Mouse (Mus musculus): Measurements from ENCODE around the gene Hs3st3a1.

Gene Hs3st3a1

DNA sequence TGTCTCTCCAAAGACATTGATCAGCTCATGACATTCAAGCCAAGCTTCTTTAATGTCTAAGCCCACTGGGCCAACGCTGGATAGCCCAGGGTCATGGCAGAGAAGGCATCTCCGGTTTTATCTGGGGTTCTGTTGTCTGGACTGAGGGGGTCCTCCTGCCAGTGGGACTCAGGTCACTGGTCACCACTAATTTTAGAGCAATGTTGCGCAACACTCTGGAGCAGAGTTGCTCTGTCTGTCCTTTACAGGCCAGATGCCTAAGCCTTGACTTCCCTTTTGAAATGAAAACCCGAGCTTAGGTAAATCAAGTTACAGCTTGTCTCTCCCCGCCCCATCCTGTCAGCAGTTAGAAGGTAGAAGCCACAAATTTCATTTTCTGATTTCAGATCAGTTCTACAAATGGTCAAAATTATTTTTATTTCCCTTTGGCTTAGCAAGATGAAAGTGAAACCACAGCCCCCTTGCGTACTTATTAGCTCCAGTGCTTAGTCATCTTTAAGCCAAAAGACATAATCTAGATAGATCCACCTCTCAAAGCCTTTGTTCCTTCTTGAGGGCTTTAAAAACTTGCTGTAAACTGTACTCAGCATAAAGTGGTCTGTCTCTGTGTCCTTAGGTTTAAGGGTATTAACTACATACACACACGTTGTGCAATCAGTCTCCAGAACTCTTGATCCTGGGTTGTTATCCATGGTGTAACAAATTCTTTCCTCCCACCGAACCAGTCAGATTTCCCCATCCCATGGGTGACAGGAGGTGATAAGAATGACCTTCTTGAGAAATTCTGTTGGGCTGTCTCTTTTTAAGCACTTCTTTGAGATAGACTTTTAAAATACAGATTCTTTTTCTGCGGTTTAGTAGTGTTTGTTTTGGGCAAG lies 81.8 kb downstream of the Hs3st3a1 start:
- peaks cover 20% of the 10 kb centered on the region for H3K27me3 ChIP-seq (ENCODE audit: insufficient read depth, low read length)
- no peaks in the 10 kb centered on the region for H3K36me3 ChIP-seq (ENCODE audit: insufficient read depth, low read length)
- no peak for TF ChIP-seq NANOG (IDR thresholded peaks at IDR 0.05; ENCODE audit: borderline replicate concordance, low read length)
- TF ChIP-seq CTCF (conservative IDR thresholded peaks at IDR 0.05; ENCODE audit: low read length), result no peak
- no peak for TF ChIP-seq POU5F1 (IDR thresholded peaks at IDR 0.05; ENCODE audit: borderline replicate concordance, low read length)
- no peaks in the 10 kb centered on the region for H3K4me1 ChIP-seq (replicated peaks; ENCODE audit: low read depth, low read length)
- H3K4me3 ChIP-seq (replicated peaks; ENCODE audit: low read length), result no peak overlapping the region
- peaks cover 8% of the 10 kb centered on the region for H3K9me3 ChIP-seq (ENCODE audit: low read length)

DNA sequence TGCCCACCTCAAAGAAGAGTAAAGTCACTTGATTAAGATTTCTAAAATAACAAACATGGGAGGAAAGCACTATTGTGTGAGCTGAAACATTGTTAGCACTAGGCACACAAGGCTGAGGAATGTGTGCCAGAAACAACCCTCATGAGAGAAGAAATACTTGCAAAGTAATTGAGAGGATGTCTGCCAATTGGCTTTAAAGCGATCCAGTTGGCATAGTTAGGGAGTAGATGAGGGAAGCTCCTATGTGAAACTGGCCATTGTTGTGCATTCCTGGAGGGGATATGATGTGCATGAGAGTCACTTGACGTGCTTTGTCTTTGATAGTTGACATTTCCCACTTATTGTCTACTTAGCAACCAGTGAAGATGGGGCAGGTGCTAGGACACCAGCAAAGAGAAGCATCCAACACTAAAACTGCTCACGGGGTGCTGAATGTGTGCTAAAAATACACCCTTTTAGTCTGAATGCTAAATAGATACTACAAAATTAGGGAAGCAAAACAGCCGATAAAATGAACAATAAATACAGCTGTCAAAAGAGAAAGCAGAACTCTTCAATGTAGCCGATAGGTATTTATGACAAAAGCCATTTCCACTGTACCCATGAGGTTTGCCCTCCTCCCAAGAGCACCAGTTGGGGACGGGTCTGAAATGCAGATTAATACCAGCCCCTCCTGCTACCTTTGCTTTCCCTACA lies 83.2 kb downstream of the Hs3st3a1 start:
- H3K9me3 ChIP-seq (ENCODE audit: low read length), result peaks cover 8% of the 10 kb centered on the region
- peaks cover 20% of the 10 kb centered on the region for H3K27me3 ChIP-seq (ENCODE audit: insufficient read depth, low read length)
- no peaks in the 10 kb centered on the region for H3K36me3 ChIP-seq (ENCODE audit: insufficient read depth, low read length)
- no peaks in the 10 kb centered on the region for H3K4me1 ChIP-seq (replicated peaks; ENCODE audit: low read depth, low read length)
- no peak overlapping the region for H3K4me3 ChIP-seq (replicated peaks; ENCODE audit: low read length)
- TF ChIP-seq POU5F1 (IDR thresholded peaks at IDR 0.05; ENCODE audit: borderline replicate concordance, low read length) (no peak), NANOG (IDR thresholded peaks at IDR 0.05; ENCODE audit: borderline replicate concordance, low read length) (no peak), CTCF (conservative IDR thresholded peaks at IDR 0.05; ENCODE audit: low read length) (no peak)

DNA sequence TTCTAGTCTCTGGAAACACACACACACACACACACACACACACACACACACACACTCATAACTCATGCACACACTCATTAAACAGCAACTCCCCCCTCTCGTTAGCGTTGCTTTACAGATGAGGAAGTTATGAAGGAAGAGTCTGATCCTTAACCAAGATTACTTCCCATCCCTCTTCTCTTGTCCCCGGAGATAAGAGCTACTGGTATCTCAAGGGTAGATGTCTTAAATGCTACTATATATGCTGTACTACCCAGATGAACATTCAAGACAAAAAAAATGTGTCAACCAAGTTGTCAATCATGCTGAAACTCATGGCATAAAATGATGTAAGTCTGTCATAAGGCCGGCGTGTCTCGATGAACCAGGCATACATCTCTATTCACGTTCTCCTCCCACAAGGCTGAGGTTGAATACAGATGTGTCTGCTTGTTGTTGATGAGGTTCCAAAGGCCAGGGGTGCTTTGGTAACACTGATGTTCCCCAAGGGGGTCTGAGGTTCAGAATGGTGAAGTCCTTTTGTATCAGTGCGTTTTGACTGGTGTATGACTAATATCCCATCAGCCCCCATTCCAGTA lies 89.0 kb downstream of the Hs3st3a1 start:
- peaks cover 8% of the 10 kb centered on the region for H3K9me3 ChIP-seq (ENCODE audit: low read length)

DNA sequence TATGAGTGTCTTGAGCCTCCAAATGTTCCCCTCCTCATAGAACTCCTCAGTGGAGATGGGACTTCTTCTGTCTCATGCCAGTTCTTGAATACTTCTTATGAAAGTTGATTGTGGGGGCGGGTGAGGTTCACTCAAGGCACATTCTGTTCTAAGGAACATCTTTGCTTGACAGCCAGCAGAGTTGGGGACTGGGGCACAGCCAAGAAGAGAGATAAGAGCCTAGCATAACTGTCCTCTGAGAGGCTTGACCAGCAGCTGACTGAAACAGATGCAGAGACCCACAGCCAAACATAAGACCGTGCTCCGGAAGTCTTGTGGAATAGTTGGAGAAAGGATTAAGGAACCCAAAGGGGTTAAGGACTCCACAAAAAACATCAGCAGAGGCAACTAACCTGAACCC lies 102.1 kb downstream of the Hs3st3a1 start:
- no peak for TF ChIP-seq POU5F1 (IDR thresholded peaks at IDR 0.05; ENCODE audit: borderline replicate concordance, low read length)
- TF ChIP-seq CTCF (conservative IDR thresholded peaks at IDR 0.05; ENCODE audit: low read length), result no peak
- TF ChIP-seq NANOG (IDR thresholded peaks at IDR 0.05; ENCODE audit: borderline replicate concordance, low read length), result no peak
- no peaks in the 10 kb centered on the region for H3K4me1 ChIP-seq (replicated peaks; ENCODE audit: low read depth, low read length)
- H3K36me3 ChIP-seq (ENCODE audit: insufficient read depth, low read length), result no peaks in the 10 kb centered on the region
- no peaks in the 10 kb centered on the region; the same call in 1 of the 2 replicates for H3K9me3 ChIP-seq (ENCODE audit: low read length)
- no peak overlapping the region for H3K4me3 ChIP-seq (replicated peaks; ENCODE audit: low read length)
- H3K27me3 ChIP-seq (ENCODE audit: insufficient read depth, low read length), result no peaks in the 10 kb centered on the region

More for the DNA sequence above, 89.0 kb downstream of the Hs3st3a1 start:
- H3K36me3 ChIP-seq (ENCODE audit: insufficient read depth, low read length), result no peaks in the 10 kb centered on the region
- peaks cover 15% of the 10 kb centered on the region for H3K27me3 ChIP-seq (ENCODE audit: insufficient read depth, low read length)
- TF ChIP-seq NANOG (IDR thresholded peaks at IDR 0.05; ENCODE audit: borderline replicate concordance, low read length) (no peak), CTCF (conservative IDR thresholded peaks at IDR 0.05; ENCODE audit: low read length) (no peak), POU5F1 (IDR thresholded peaks at IDR 0.05; ENCODE audit: borderline replicate concordance, low read length) (no peak)
- no peak overlapping the region for H3K4me3 ChIP-seq (replicated peaks; ENCODE audit: low read length)
- no peaks in the 10 kb centered on the region for H3K4me1 ChIP-seq (replicated peaks; ENCODE audit: low read depth, low read length)

DNA sequence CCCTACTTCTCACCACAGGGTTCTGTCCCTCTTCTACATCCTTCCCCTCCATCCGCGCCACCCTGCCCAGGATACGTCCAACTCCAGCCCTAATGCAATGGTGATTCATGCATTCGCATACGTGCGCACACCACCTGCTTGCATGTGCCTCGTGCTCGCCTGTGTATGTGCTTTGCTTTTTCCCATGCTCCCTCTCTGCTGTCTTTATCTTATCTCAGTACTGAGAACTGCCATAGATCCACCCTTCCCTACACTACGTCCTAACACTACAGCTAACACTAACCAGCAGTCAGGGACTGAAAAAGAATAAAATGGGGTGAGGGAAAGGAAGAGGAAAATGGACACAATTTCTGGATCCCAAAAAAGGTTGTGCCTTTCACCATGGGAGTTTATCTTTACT lies 106.7 kb downstream of the Hs3st3a1 start:
- Histone ChIP-seq H3K4me1 (replicated peaks; ENCODE audit: low read depth, low read length) (no peaks in the 10 kb centered on the region), H3K36me3 (ENCODE audit: insufficient read depth, low read length) (no peaks in the 10 kb centered on the region), H3K27me3 (ENCODE audit: insufficient read depth, low read length) (no peaks in the 10 kb centered on the region), H3K4me3 (replicated peaks; ENCODE audit: low read length) (no peak overlapping the region), H3K9me3 (ENCODE audit: low read length) (no peaks in the 10 kb centered on the region; the same call in 1 of the 2 replicates)
- no peak for TF ChIP-seq NANOG (IDR thresholded peaks at IDR 0.05; ENCODE audit: borderline replicate concordance, low read length)
- TF ChIP-seq CTCF (conservative IDR thresholded peaks at IDR 0.05; ENCODE audit: low read length), result no peak
- TF ChIP-seq POU5F1 (IDR thresholded peaks at IDR 0.05; ENCODE audit: borderline replicate concordance, low read length), result no peak

- H3K4me1 ChIP-seq (replicated peaks; ENCODE audit: low read depth, low read length), result no peaks in the 10 kb centered on the region
- H3K9me3 ChIP-seq (ENCODE audit: low read length), result no peaks in the 10 kb centered on the region; the same call in 1 of the 2 replicates
- H3K36me3 ChIP-seq (ENCODE audit: insufficient read depth, low read length), result no peaks in the 10 kb centered on the region
- H3K27me3 ChIP-seq (ENCODE audit: insufficient read depth, low read length), result no peaks in the 10 kb centered on the region
- TF ChIP-seq CTCF (conservative IDR thresholded peaks at IDR 0.05; ENCODE audit: low read length), result no peak
- no peak for TF ChIP-seq POU5F1 (IDR thresholded peaks at IDR 0.05; ENCODE audit: borderline replicate concordance, low read length)
- TF ChIP-seq NANOG (IDR thresholded peaks at IDR 0.05; ENCODE audit: borderline replicate concordance, low read length), result no peak
- H3K4me3 ChIP-seq (replicated peaks; ENCODE audit: low read length), result no peak overlapping the region
Observed at GRCm38 (mm10) chr11:64542335-64542734, 107.2 kb downstream of the Hs3st3a1 start.

DNA sequence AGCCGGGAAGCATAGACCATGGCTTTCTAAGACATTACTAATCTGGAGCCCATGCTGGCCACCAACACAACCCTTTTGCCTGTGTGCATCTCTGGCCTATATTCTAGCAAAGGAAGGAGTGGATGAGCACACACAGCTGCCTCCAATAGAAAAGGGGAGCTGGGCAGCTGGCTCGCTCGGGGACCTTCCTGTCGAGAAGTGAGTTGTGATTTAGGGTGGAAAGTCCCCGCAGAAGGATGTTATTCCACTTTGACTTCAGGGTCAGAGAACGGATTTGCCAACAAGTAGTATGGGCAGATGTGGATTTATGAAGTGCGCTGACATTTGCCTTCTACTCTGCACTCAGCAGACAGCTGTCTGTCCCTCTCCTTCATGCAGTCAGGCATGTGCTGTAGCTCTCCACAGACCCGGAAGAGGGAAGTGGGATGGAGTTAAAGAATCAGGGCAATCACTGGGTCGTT lies 108.1 kb downstream of the Hs3st3a1 start:
- no peaks in the 10 kb centered on the region; the same call in 1 of the 2 replicates for H3K9me3 ChIP-seq (ENCODE audit: low read length)
- H3K4me3 ChIP-seq (replicated peaks; ENCODE audit: low read length), result no peak overlapping the region
- no peak for TF ChIP-seq POU5F1 (IDR thresholded peaks at IDR 0.05; ENCODE audit: borderline replicate concordance, low read length)
- TF ChIP-seq NANOG (IDR thresholded peaks at IDR 0.05; ENCODE audit: borderline replicate concordance, low read length), result no peak
- no peak for TF ChIP-seq CTCF (conservative IDR thresholded peaks at IDR 0.05; ENCODE audit: low read length)
- H3K36me3 ChIP-seq (ENCODE audit: insufficient read depth, low read length), result no peaks in the 10 kb centered on the region
- no peaks in the 10 kb centered on the region for H3K27me3 ChIP-seq (ENCODE audit: insufficient read depth, low read length)
- no peaks in the 10 kb centered on the region for H3K4me1 ChIP-seq (replicated peaks; ENCODE audit: low read depth, low read length)

GRCm38 (mm10) chr11:64544236-64544635 lies 109.1 kb downstream of the Hs3st3a1 start:
- Histone ChIP-seq H3K9me3 (ENCODE audit: low read length) (no peaks in the 10 kb centered on the region; the same call in 1 of the 2 replicates), H3K27me3 (ENCODE audit: insufficient read depth, low read length) (no peaks in the 10 kb centered on the region), H3K4me3 (replicated peaks; ENCODE audit: low read length) (no peak overlapping the region), H3K4me1 (replicated peaks; ENCODE audit: low read depth, low read length) (no peaks in the 10 kb centered on the region), H3K36me3 (ENCODE audit: insufficient read depth, low read length) (no peaks in the 10 kb centered on the region)
- TF ChIP-seq POU5F1 (IDR thresholded peaks at IDR 0.05; ENCODE audit: borderline replicate concordance, low read length) (no peak), NANOG (IDR thresholded peaks at IDR 0.05; ENCODE audit: borderline replicate concordance, low read length) (no peak), CTCF (conservative IDR thresholded peaks at IDR 0.05; ENCODE audit: low read length) (no peak)
